Mouse (Mus musculus) intestine, embryonic 16.5 days (tissue): ENCODE results near the gene Map3k21. TPM values are rescaled to one million over a fixed set of nuclear protein-coding genes. Genes with fewer than 3 reads are reported as not detected.

Experiments used
- ATAC-seq: fragments of 200-750 bp; cut with Nextera tagmentation; 2 replicates; pipeline ENCODE4 v1.8.0; 2017; ENCODE audit warnings: moderate TSS enrichment, moderate library complexity
- H3K27ac ChIP-seq: fragments of 300-500 bp; sonication (generic); 2 replicates; pipeline ENCODE4 v1.5.1; 2014; ENCODE audit warnings: mild to moderate bottlenecking, low read length
- H3K27me3 ChIP-seq: fragments of 300-500 bp; sonication (generic); replicated peaks from 2 replicates; pipeline ENCODE4 v1.6.1; 2014; ENCODE audit warnings: low read length, control low read depth, mixed read lengths; ENCODE audit not compliant: control insufficient read depth, insufficient read depth
- H3K36me3 ChIP-seq: fragments of 300-500 bp; sonication (generic); 2 replicates; pipeline ENCODE4 v1.6.1; 2014; ENCODE audit warnings: low read length, control low read depth; ENCODE audit not compliant: control insufficient read depth, insufficient read depth
- H3K4me1 ChIP-seq: fragments of 300-500 bp; sonication (generic); 2 replicates; pipeline ENCODE4 v1.6.1; 2014; ENCODE audit warnings: low read length, control low read depth, mixed read lengths; ENCODE audit not compliant: control insufficient read depth, insufficient read depth
- H3K4me2 ChIP-seq: fragments of 300-500 bp; sonication (generic); 2 replicates; pipeline ENCODE4 v1.6.1; 2014; ENCODE audit warnings: low read depth, low read length, control low read depth
- H3K4me3 ChIP-seq: fragments of 300-500 bp; sonication (generic); 2 replicates; pipeline ENCODE4 v1.5.1; 2014; ENCODE audit warnings: mild to moderate bottlenecking, low read length
- H3K9ac ChIP-seq: fragments of 300-500 bp; sonication (generic); 2 replicates; pipeline ENCODE4 v1.6.1; 2014; ENCODE audit warnings: low read depth, low read length
- H3K9me3 ChIP-seq: fragments of 300-500 bp; sonication (generic); 2 replicates; pipeline ENCODE4 v1.6.1; 2016; ENCODE audit warnings: low read length, control low read depth; ENCODE audit not compliant: control insufficient read depth
- WGBS: fragments of 180-500 bp; shearing (Covaris S2); extraction: QIAGEN DNeasy Blood & Tissue Kit; methylation state at CpG from one replicate; pipeline ENCODE4 v1.1.7; 2014; 5-methylcytosine and 5-hydroxymethylcytosine counted together
- polyA plus RNA-seq: library from polyadenylated mRNA; unstranded; fragments of >200 nt; fragmentation: Nextera tagmentation; extraction: Ambion mirVana; gene quantifications from 2 replicates; pipeline ENCODE4 v1.2.1, GENCODE M21; 2015

Gene Map3k21
- polyA plus RNA-seq, 1 experiment from 2014 or later: 2.8 TPM

DNA sequence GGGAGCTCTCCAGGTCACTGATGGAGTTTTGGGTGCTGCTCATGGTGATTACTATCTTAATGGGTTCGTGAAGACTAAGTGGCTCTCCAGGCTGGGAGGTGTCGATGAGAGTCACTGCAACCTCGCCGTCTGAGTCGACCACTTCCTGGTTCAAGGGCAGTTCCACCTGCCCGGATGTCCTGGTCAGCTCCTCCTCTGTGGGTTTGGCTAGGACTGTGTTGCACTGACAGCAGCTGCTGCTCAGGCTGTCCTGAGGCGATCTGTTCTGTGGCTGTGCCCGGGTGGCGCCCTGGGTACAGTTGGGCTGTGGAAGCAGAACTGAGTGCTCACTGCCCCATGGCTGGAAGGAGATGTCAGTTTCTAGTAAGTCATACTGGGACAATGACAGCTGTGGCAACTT lies 22.7 kb upstream of the Map3k21 start:
- Histone ChIP-seq H3K9me3 (no peaks in the 10 kb centered on the region), H3K27ac (no peak overlapping the region), H3K4me2 (no peak overlapping the region), H3K4me1 (no peaks in the 10 kb centered on the region), H3K36me3 (no peaks in the 10 kb centered on the region), H3K4me3 (no peak overlapping the region), H3K9ac (no peak overlapping the region), H3K27me3 (no peaks in the 10 kb centered on the region)
- 84% methylated on average over 9 of the region's 9 CpGs for WGBS
- ATAC-seq: no peak

DNA sequence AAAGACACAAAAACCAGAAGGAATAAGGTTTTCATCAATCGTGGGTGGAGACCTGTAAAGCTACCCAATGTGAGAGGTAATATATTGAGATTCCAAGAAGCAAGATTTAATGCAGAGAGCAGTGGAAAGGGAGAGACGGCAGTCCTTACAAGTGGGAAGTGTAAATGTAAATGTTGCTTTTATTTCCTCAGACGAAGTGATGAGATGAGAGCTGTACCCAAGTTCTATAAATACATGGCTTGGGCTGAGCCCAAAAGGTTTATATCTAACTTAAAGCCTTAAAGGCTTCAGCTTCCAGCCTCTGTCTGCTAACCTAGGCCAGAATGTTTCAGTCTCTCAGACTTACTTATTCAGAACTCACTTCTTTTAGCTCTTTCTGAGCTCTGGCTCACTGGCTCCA lies 20.3 kb upstream of the Map3k21 start:
- H3K27ac ChIP-seq: no peak overlapping the region
- no peak overlapping the region for H3K4me2 ChIP-seq
- H3K4me1 ChIP-seq: no peaks in the 10 kb centered on the region
- H3K36me3 ChIP-seq: no peaks in the 10 kb centered on the region
- 68% methylated on average over 3 of the region's 3 CpGs for WGBS
- no peaks in the 10 kb centered on the region for H3K9me3 ChIP-seq
- no peak overlapping the region for H3K4me3 ChIP-seq
- no peaks in the 10 kb centered on the region for H3K27me3 ChIP-seq
- no peak for ATAC-seq
- no peak overlapping the region for H3K9ac ChIP-seq

DNA sequence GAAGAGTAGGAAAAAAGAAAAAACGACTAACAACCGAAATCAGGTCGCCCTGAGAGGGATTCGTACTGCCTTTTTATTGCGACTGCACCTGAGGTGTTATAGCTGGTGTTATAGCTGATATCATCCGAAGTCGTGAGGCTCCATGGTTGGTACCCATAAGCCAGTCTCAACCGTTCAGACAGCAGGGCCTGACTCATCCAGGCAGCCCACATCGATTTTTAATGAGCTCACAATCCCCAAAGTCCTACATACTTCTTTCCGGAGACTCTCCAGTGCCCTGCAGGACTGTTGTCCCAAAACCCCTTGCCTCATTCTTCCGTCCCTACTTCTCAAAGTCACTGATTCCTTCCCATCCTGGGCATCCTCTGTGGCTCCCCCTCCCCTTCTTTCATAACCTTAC lies 12.9 kb upstream of the Map3k21 start:
- no peak for ATAC-seq
- Histone ChIP-seq H3K9ac (no peak overlapping the region), H3K4me2 (no peak overlapping the region), H3K27ac (no peak overlapping the region), H3K4me1 (peaks cover 15% of the 10 kb centered on the region), H3K9me3 (no peaks in the 10 kb centered on the region), H3K4me3 (no peak overlapping the region), H3K36me3 (no peaks in the 10 kb centered on the region), H3K27me3 (peaks cover 19% of the 10 kb centered on the region)
- 64% methylated on average over 11 of the region's 11 CpGs for WGBS

DNA sequence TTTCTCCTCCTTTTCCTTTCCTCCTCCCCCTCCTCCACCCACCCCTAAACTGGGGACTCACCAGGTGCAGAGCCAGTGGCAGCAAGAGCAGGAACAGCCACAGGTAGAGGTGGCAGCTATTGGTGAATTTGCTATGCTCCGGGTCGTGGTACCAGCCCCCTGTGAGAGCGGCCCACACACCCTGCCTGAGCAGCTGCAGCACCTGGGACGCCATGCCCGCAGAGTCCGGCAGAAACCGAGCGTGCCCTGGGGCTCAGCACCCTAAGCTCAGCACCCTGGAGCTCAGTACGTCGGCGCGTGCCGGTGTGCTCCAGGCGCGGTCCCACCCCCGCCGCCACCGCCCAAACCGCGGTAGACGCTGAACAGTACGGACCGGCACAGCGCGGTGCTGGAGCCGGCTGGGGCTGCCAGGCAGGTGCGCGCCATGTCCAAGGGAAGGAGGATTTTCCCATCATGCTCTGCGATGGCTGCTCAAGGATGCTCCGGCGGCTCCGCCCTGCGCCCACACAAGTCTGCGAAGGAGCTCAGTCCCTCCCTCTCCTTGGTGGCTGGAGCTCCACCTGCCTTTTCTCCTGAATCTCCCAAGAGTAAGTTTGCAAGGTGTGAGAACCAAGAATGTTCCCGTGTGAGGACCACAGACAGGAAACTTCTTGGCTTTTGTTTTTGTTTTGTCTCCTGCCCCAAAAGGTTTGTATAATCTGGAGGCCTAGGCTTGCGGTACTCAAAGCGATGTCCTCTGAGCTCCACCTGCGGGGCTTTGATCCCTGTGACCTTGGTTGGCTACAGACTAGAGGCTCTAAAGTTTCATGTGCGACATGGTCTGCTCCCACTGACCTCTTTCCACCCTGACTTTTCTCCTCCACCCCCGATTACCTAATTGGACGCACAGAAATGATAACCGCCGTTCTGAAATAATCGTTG lies 12.1 kb upstream of the Map3k21 start, which contains the start of gene Pcnx2:
Gene Pcnx2 (minus strand): TSS at position 450 of the 921 bp plus-strand sequence.
- ATAC-seq: peak; percentile 63

DNA sequence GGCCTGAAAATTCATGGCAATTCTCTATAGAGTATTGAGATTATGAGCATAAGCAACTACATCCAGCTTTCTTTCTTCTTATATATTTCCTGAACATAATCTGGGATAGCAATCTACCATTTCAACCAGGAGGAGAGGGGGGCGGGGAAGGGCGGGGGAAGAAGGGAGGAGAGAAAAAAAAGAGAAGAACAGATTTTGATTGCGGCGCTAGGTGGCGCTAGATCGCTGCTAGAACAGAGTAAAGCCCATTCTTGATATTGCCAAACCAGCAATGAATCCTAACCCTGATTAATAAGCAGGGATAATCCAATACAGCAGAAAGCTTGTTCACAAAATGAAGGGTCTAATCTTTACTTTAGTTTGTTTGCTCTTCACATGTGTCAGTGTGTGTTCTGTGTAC lies 11.4 kb upstream of the Map3k21 start:
- 0% methylated on average over 6 of the region's 6 CpGs for WGBS
- no peak for ATAC-seq
- no peak overlapping the region for H3K9ac ChIP-seq
- no peak overlapping the region for H3K27ac ChIP-seq
- H3K4me3 ChIP-seq: no peak overlapping the region
- H3K36me3 ChIP-seq: no peaks in the 10 kb centered on the region
- H3K4me2 ChIP-seq: peak overlapping the region; percentile 12; the same call in 1 of the 2 replicates
- H3K4me1 ChIP-seq: peaks cover 15% of the 10 kb centered on the region
- peaks cover 19% of the 10 kb centered on the region for H3K27me3 ChIP-seq
- H3K9me3 ChIP-seq: no peaks in the 10 kb centered on the region

More for the DNA sequence above, 12.1 kb upstream of the Map3k21 start, which contains the start of gene Pcnx2:
- no peak within 1 kb of the TSS for H3K27ac ChIP-seq
- no peaks in the 10 kb centered on the region for H3K36me3 ChIP-seq
- 8% methylated on average over 44 of the region's 44 CpGs for WGBS
- H3K4me2 ChIP-seq: peak within 1 kb of the TSS; percentile 46
- H3K4me1 ChIP-seq: peaks cover 15% of the 10 kb centered on the region
- peak within 1 kb of the TSS; percentile 37; the same call in 1 of the 2 replicates for H3K9ac ChIP-seq
- H3K27me3 ChIP-seq: peaks cover 19% of the 10 kb centered on the region
- H3K9me3 ChIP-seq: no peaks in the 10 kb centered on the region
- H3K4me3 ChIP-seq: peak within 1 kb of the TSS; percentile 29

DNA sequence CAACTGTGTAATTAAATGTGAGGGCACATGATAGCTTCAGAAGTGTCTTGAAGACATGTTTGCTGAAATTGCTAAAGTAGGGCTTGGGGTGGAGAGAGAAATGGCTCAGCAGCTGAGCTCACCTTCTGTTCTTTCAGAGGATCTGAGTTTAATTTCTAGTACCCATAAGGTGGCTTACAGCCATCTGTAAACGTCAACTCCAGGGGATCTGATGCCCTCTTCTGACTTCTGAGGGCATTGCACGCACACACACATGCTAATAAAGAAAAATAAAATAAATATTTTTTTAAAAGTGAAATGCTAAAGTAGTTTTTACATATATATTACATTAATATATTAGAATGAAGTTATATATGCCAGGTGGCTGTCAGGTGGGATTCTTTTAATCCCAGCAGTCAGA lies 9.1 kb upstream of the Map3k21 start:
- ATAC-seq: no peak
- H3K27me3 ChIP-seq: peaks cover 19% of the 10 kb centered on the region
- H3K27ac ChIP-seq: peak overlapping the region; percentile 9; the same call in 1 of the 2 replicates
- H3K9ac ChIP-seq: no peak overlapping the region
- no peak overlapping the region for H3K4me3 ChIP-seq
- peaks cover 15% of the 10 kb centered on the region for H3K4me1 ChIP-seq
- no peaks in the 10 kb centered on the region for H3K9me3 ChIP-seq
- H3K36me3 ChIP-seq: no peaks in the 10 kb centered on the region
- WGBS: 28% methylated on average over 2 of the region's 2 CpGs
- no peak overlapping the region for H3K4me2 ChIP-seq

DNA sequence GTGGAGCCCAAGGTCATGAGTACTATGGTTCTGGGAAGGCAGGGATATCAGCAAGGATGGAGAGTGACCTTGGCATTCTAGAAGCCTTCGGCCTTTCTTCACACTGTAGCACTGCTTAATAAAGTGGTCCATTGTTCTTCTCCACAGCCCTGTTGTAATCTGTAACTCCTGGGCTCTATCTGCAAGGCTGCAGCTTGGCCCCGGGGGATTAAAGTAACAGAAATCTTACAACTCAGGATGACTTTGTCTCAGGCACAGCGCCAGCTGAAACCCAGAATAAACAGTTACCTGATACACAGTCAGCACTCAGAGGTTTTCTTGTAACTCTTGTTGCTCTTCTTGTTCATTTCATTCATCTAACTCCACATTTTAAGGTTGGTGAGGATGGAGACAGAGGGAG lies 7.7 kb upstream of the Map3k21 start:
- no peak overlapping the region for H3K4me3 ChIP-seq
- H3K27ac ChIP-seq: no peak overlapping the region
- no peaks in the 10 kb centered on the region; the same call in 1 of the 2 replicates for H3K9me3 ChIP-seq
- ATAC-seq: no peak
- H3K27me3 ChIP-seq: peaks cover 12% of the 10 kb centered on the region
- peaks cover 15% of the 10 kb centered on the region for H3K4me1 ChIP-seq
- WGBS: 44% methylated on average over 3 of the region's 3 CpGs
- H3K4me2 ChIP-seq: no peak overlapping the region
- no peak overlapping the region for H3K9ac ChIP-seq
- no peaks in the 10 kb centered on the region for H3K36me3 ChIP-seq

DNA sequence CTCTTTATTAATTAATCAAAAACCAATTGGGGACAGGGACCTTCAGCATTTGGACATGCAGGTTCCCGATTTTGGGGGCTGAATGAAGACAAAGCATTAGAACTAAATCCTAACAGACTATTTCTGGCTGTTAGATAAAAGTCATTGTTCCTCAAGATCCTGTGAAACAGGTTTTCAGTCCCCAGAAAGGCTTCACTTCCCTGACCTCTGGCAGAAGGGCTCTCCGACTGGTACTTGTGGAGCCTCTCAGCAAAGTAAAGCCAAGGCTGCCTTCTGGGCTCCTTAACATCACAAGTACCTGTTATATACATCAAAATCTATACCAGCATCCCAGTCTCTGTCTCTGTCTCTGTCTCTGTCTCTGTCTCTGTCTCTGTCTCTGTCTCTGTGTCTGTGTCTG lies 4.9 kb upstream of the Map3k21 start:
- Histone ChIP-seq H3K4me3 (no peak overlapping the region), H3K9me3 (no peaks in the 10 kb centered on the region; the same call in 1 of the 2 replicates), H3K4me1 (peaks cover 12% of the 10 kb centered on the region), H3K9ac (no peak overlapping the region), H3K36me3 (no peaks in the 10 kb centered on the region), H3K27me3 (peaks cover 10% of the 10 kb centered on the region), H3K4me2 (no peak overlapping the region), H3K27ac (no peak overlapping the region)
- ATAC-seq: no peak
- 52% methylated on average over 2 of the region's 2 CpGs for WGBS

DNA sequence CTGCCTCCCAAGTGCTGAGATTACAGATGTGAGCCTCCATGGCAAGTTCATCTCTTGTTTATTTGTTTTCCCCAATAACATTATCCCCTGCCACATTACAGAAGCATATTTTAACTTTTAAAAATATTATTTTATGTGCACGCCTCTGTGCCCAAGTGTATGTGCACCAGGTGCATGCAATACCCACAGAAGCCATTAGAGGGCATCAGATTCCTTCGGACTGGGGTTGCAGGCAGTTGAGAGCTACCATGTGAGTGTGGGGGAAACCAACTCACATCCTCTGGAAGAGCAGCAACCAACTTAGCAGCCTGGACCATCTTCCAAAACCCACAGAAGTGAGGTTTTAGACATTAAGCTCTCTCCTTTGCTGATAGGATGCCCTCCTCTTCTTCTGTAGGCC lies 2.9 kb upstream of the Map3k21 start:
- H3K36me3 ChIP-seq: no peaks in the 10 kb centered on the region
- H3K4me1 ChIP-seq: peaks cover 10% of the 10 kb centered on the region
- H3K9ac ChIP-seq: no peak overlapping the region
- H3K27me3 ChIP-seq: peaks cover 28% of the 10 kb centered on the region
- no peak overlapping the region for H3K4me2 ChIP-seq
- ATAC-seq: no peak
- no peak overlapping the region for H3K27ac ChIP-seq
- H3K4me3 ChIP-seq: no peak overlapping the region
- WGBS: 74% methylated on average over 2 of the region's 2 CpGs
- H3K9me3 ChIP-seq: no peaks in the 10 kb centered on the region; the same call in 1 of the 2 replicates
